Mouse (Mus musculus) kidney, adult 18-20 months (tissue): ENCODE measurements at regions not wholly inside any gene's neighbourhood (a gene's known extent, or its start where the extent isn't known, plus 50 kb on each side); places are given as distances from the start of the nearest gene placed in this dataset.

ENCODE experiments used
- DNase-seq: peaks from one replicate; pipeline ENCODE4 v3.0.0; 2021

DNA sequence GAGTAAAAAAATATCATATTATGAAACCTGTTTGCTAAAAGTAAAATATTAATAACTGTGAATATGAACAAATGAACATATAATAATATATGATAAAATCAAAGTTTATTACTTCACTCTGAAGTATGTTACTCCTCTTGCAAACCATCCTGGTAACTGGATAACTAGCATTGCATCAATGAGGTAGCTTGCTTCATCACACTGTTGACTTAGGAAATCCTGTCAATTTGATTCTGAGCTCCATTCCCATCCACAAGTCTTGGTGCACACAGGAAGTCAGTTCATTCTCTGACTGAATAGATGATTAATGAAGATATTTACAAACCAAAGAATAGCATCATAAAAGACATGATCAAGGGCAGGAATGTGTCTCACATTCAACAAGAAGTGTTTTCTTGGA is 286.9 kb upstream of the Gprin3 start:
- no peak for DNase-seq

DNA sequence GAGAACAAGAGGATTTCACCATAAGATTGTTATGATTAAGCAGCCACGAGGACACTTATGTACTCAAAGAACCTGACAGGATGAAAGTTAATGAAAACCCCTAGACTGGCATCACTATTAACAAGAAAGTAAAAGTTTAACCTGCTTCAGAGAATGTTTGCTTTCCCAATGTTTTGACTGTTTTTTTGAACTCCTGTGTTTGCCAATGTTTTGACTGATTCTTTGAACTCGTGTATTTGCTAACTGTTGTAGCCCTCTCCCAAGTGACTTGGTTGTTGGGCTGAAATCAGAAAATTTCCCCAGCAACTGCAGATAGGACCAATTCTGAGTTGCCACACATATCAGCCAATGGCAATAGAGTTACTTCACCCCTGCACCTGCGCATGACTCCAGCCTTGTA is 258.9 kb upstream of the Gprin3 start:
- DNase-seq = no peak

DNA sequence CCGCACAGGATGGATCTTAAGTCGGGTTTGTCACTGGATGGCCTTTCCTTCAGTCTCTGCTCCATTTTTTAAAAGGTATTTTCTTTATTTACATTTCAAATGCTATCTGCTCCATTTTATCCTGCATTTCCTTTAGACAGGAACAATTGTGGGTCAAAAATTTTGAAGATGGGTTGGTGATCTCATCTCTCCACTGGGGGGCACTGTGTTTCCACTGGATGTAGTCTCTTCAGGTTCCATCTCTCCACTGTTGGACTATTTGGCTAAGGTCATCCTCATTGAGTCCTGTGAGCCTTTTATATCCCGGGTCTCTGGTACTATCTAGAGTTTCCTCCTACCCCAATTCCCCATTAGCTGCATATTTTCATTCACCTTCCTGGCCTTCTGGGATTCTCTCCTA is 241.3 kb upstream of the Gprin3 start:
- DNase-seq = peak; percentile 23
